Mouse (Mus musculus) erythroid progenitor cell, adult 5-6 weeks (primary cell): ENCODE results near the gene Pik3ap1. TPM values are rescaled to one million over a fixed set of nuclear protein-coding genes. Genes with fewer than 3 reads are reported as not detected.
"Not testable (repeated sequence)": the region's sequence is repeated elsewhere in the genome, so short reads cannot be mapped to it uniquely, and the experiment has no call there.

Experiments used
- ATAC-seq: replicated peaks from 2 replicates; pipeline ENCODE4 v1.8.0; 2016; ENCODE audit warnings: moderate number of reproducible peaks, mild to moderate bottlenecking, moderate TSS enrichment, inconsistent platforms; ENCODE audit not compliant: poor library complexity, low FRiP score, severe bottlenecking
- total RNA-seq, 2 experiments: library from RNA; stranded (forward) in 1 of 2; stranded (reverse) in 1 of 2; fragments of 150-400 nt in 1 of 2; fragments of 186-747, 209-891 nt in 1 of 2; gene quantifications; 2 replicates each; pipeline versions ENCODE4 v1.2.3 to v1.2.4; 2015 to 2017; ENCODE audit warnings: low replicate concordance in 2 of 2

The Pik3ap1 gene
- total RNA-seq (2015; ENCODE audit: low replicate concordance) (13.8 and 15.9 TPM in 2 replicates), total RNA-seq (2017; ENCODE audit: low replicate concordance) (9.6 and 11.8 TPM in 2 replicates)

GRCm38 (mm10) chr19:41384922-41385508, at the start of gene Pik3ap1:
Pik3ap1 (minus strand) TSS chr19:41385102.
- no peak for ATAC-seq

- ATAC-seq = not testable (repeated sequence)
These were observed 46.7 kb upstream of the Pik3ap1 start for GRCm38 (mm10) chr19:41431512-41432164.

DNA sequence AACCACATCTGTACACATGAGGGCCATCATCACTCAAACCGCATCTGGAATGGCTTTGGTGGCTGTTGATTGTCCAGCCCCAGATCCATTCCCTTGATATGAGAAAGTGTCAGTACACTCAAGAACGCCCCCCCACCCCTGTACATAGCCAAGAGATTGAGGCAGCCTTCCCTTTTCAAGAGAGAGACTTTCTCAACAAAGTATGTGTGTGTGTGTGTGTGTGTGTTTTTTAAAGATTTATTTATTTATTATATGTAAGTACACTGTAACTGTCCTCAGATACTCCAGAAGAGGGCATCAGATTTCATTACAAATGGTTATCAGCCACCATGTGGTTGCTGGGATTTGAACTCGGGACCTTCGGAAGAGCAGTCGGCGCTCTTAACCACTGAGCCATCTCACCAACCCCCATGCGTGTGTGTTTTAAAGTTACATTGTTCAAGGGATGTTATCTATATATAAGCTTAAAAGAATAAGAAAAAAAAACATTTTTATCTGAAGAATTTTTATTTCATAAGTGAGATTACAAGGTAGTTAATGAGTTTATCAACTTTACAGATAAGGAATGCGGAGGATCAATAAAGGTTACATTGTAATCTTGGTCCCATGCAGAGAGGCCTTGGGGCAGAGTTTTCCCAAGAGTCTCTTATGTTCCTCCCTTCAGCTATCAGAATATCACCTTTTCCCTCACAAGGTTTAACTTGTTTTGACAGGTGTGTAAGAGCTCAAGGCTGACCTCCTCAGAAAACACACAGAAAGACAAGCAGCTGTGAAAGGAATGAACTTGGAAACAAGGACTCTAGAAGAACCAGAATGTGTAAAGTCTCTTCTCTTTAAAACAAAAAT, 41.2 kb upstream of the Pik3ap1 start:
- ATAC-seq = not testable (repeated sequence)

- ATAC-seq = no peak
These were observed 36.4 kb upstream of the Pik3ap1 start for GRCm38 (mm10) chr19:41421264-41421663.

DNA sequence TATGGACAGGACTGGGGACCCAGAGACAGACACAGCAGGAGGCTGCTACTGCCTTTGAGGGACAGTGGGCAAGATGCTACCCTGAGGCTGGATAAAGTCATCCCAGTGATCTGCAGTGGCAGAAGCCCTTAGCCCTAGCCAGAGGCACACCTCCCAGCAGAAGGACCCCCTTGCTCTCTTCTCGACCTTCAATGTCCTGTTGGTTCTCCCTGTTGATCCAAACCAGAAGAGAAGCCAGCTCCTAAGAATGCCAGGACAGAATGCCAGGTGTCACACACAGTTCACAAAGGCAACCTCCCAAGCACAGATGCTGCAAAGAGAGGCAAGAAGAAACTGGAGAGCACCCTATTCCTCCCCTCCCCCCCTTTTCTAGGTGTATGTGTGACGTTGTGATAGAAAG, 33.9 kb upstream of the Pik3ap1 start:
- ATAC-seq = no peak

- no peak for ATAC-seq
These were observed 33.1 kb upstream of the Pik3ap1 start for GRCm38 (mm10) chr19:41417995-41418394.

- no peak for ATAC-seq
These were observed 31.3 kb upstream of the Pik3ap1 start for GRCm38 (mm10) chr19:41416201-41416600.

DNA sequence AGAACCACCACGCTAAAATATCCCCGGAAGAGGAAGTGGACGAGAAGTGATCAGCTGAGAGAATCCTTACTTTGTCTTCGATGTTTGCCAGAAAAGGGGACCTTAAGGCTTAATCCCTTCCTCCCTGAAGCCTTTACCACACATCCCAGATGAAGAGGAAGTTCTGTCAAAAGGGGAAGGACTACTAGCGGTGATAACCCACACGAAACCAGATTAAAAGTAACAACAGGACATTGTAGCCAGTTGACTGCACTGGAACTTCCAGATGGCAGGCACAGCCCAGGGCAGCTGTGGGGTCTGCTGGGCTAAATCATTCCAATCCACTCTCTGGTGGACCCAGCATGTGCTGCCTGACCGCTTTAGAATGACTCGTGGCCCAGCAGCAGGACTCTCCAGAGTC, 17.7 kb upstream of the Pik3ap1 start:
- no peak for ATAC-seq

- ATAC-seq = no peak
These were observed 6.0 kb upstream of the Pik3ap1 start for GRCm38 (mm10) chr19:41390856-41391255.

- ATAC-seq = no peak
These were observed 4.4 kb upstream of the Pik3ap1 start for GRCm38 (mm10) chr19:41389351-41389750.

GRCm38 (mm10) chr19:41388242-41388641, 3.3 kb upstream of the Pik3ap1 start:
- ATAC-seq = no peak

GRCm38 (mm10) chr19:41387262-41387661, 2.4 kb upstream of the Pik3ap1 start:
- ATAC-seq = no peak

DNA sequence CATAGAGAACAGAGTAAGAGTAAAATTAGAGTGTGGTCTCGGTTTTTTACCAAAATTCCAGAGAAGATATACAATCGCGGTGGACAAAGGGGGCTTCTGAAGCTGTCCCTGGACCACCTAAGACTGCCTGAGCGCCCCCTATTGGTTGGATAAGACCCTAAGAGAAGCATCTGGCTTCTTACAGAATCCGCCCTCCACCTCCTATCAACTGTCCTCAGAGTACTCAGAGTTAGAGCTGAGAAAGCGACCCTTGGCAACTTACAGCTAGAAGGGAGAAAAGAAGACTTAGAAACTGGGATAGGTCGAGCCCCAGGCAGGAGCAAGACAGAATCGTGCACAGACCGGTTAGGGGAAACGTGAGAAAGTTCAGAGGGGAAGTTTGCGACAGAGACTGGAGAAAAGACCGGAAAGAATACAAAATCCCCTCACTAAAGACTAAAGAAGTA, 473 bp downstream of the Pik3ap1 start:
- ATAC-seq = no peak

DNA sequence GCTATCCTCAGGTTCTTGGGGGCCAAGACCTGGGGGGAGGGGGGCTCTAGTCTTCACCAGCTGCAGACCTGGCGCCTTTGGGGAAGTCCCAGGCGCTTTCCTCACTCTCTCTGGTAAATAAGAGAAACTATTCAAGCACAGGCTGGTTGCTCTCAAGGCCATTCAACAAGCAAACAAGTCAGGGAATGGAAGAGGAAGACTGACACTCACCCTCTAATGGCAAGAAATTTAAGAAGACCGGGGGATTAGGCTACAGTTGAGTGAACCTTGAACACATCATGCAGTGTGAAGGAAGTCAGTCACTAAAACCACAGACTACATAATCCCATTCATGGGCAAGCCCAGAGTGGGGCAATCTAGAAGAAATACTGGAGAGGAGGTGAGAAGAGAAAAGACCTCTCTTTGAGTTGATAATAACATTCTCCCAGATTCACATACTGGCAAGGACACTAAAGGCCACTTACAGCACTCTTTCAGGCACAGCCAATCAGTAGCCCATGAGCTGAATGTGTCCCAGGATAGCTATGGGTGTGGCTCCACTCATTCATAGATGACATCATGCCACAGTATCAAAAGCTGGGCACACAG, 2.4 kb downstream of the Pik3ap1 start:
- ATAC-seq = no peak

- no peak for ATAC-seq
These were observed 3.2 kb downstream of the Pik3ap1 start for GRCm38 (mm10) chr19:41381581-41382239.

- no peak for ATAC-seq
These were observed 5.7 kb downstream of the Pik3ap1 start for GRCm38 (mm10) chr19:41379195-41379594.

DNA sequence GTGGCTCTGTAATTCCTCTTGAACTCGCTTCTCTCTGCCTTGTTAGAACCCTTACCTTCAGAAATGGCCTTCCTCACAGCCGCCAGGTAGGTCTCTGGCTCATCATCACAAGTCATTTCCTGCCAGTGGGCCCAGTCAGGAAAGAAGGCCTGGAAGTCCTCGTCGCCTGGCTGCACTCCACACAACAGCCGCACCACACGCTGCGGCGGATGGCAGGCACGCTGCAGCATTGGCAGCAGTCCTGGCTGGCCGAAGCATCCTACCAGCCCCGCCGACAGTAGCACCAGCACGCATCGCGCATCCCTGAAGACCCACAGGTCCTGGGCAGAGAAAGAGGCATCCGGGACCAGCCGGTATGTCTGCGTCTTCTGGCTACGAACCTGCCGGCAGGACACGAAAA, 9.1 kb downstream of the Pik3ap1 start:
- ATAC-seq = no peak

GRCm38 (mm10) chr19:41375096-41375495, 9.8 kb downstream of the Pik3ap1 start:
- ATAC-seq = no peak

DNA sequence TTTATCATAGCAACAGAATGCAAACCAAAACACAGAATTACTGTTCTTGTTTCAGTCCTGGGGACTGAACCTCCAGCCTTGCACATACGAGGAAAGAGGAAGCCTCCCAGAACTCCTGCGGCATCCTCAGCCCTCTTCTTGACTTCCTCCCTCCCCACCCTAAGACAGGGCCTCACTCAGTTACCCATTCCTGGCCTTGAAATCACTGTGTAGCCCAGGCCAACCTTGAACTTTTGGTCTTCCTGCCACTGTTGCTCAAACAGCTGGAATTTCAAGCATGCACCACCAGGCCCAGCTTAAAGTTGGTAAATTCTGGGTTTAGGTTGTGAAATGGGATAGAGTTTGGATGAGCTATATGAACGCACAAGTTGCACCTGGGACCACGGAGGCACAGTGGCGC, 10.2 kb downstream of the Pik3ap1 start:
- ATAC-seq = no peak

- no peak for ATAC-seq
These were observed 12.6 kb downstream of the Pik3ap1 start for GRCm38 (mm10) chr19:41372322-41372721.
